Mouse (Mus musculus) adrenal gland (tissue): ENCODE results near the gene Vmn2r26.
"Not testable (repeated sequence)": the region's sequence is repeated elsewhere in the genome, so short reads cannot be mapped to it uniquely, and the experiment has no call there.

ENCODE experiments used
- intact Hi-C: fragments of 180-260 bp; cut with DNase I; formaldehyde crosslinking; loops from one replicate; pipeline ENCODE4 v1.15.1; 2025
- long read RNA-seq, 2 experiments: library from polyadenylated mRNA; unstranded; transcript quantifications; one replicate each; pipeline ENCODE4 v2.0.0; 2020; ENCODE audit warnings: borderline replicate concordance in 1 of 2; ENCODE audit not compliant: insufficient replicate concordance in 1 of 2

Gene Vmn2r26
- long read RNA-seq, experiment 1 = 0 reads
- long read RNA-seq, experiment 2 = 0 reads

DNA sequence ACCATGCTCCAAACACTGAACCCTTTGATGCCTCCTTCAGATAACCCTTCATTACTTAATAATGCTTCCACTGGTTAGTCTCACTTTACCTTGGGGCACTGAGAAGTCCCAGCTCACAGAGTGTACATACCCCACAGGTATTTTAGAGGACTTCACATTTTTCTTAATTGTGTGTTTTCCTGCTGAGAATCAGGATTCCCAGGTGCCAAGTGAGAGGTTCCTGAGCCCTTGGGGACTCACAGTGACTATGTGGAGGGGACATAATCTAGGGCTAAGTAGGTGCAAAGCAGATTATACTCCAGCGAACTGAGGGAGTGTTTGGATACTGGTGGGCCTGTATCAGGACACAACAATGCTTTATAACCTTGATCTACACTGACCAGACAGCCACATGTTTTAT lies at the start of gene Vmn2r26:
Gene Vmn2r26 (plus strand): TSS at position 301 of the 400 bp plus-strand sequence.
- intact Hi-C loops = not testable (repeated sequence)

DNA sequence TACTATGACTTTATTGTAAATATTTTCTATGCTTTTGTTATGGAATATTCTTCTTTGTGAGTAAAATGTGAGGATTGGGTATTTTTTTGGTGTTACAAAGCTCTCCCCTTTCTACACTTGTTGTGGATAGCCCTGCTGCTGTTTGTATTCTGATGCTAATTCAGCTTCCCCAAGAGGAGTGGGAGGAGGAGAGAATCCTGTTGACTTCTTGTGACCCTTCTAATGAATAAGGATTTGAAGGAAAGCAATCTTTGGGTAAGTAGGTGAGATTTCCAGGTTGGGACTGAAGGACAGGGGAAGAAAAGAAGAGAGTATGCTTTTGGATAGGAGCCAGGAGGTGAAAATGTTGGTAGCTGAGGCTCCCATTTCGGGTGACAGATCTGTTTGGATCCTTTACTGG lies 3.5 kb upstream of the Vmn2r26 start:
- intact Hi-C loops = loop anchor here (2.0 kb wide), 1 partner anchor 166 kb away; no protein-coding TSS in a partner anchor

DNA sequence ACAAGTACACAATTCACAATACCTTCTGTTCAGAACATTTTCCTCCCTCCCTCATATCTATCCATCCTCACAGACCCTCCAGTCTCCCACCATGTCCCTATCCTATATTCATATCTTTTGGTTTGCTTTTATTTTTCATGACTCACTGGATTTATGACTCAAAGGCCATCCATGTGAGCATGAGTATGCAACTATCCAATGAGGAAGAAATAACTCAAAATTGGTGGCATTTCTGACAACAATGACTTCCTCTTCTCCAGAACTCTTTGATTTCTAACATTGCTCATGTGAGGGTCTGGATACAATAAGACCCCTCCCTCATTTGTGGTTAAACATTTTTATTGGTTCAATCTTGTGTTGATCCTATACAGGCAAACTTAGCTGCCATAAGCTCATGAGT lies 24.0 kb downstream of the Vmn2r26 start:
- intact Hi-C loops = no loop called here

DNA sequence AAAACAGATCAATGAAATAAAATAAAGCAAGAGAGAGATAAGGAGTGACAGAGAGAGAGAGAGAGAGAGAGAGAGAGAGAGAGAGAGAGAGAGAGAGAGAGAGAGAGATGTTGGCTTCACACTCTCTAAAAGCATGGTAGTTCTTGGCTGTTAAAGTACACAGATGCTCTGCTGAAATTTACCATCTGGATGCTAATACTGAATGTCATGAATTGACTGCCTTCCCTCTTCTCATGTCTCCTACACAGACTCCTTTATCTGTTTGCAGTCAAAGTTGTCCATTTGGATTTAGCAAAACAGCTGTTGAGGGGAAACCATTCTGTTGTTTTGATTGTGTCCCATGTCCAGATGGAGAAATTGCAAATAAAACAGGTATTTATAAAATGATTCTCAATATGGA lies 29.2 kb downstream of the Vmn2r26 start:
- intact Hi-C loops = not testable (repeated sequence)

DNA sequence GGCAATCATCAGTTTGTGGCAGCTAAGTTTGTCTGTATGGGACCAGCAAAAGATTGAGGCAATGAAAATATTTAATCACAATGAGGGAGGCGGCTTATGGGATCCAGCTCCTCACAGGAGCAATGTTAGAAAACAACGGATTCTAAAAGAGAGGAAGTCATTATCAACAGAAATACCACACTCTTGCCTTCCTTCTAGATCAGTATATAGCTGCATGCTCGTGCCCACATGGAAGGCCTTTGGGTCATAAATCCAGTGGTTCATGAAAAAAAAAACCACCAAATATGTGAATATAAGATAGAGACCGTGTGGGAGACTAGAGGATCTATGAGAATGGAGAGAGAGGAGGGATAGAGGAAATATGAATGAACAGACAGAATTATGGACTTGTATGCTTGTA lies 78.0 kb downstream of the Vmn2r26 start:
- intact Hi-C loops = no loop called here
